Mouse (Mus musculus): ENCODE measurements around the gene Prtg. TPM values are rescaled to one million over a fixed set of nuclear protein-coding genes. Genes with fewer than 3 reads are reported as not detected.

Prtg gene
- polyA plus RNA-seq, 1 experiment from 2014 or later, result 0.09 TPM

- Histone ChIP-seq H3K36me3 (replicated peaks; ENCODE audit: insufficient read depth, low read length) (no peaks in the 10 kb centered on the region), H3K4me1 (ENCODE audit: insufficient read depth) (peaks cover 6% of the 10 kb centered on the region; the same call in 1 of the 2 replicates), H3K4me2 (ENCODE audit: low read depth, low read length) (peak overlapping the region; percentile 49), H3K9me3 (ENCODE audit: low read length) (no peaks in the 10 kb centered on the region), H3K27ac (ENCODE audit: low read depth) (no peak overlapping the region), H3K9ac (replicated peaks) (no peak overlapping the region), H3K4me3 (ENCODE audit: low read depth, low read length) (no peak overlapping the region), H3K27me3 (ENCODE audit: insufficient read depth, low read length) (no peaks in the 10 kb centered on the region)
- no peak for ATAC-seq
- no peak for DNase-seq
- 55% methylated on average over 8 of the region's 8 CpGs for WGBS (ENCODE audit: insufficient replicate concordance)
- TF ChIP-seq CTCF (IDR thresholded peaks at IDR 0.05; ENCODE audit: low read depth) (no peak), EP300 (IDR thresholded peaks at IDR 0.05; ENCODE audit: low read depth) (no peak)
These were observed 65.8 kb downstream of the Prtg start for GRCm38 (mm10) chr9:72872298-72873130.

GRCm38 (mm10) chr9:72875878-72876277, 69.2 kb downstream of the Prtg start:
- Histone ChIP-seq H3K9ac (replicated peaks) (no peak overlapping the region), H3K27ac (ENCODE audit: low read depth) (no peak overlapping the region), H3K27me3 (ENCODE audit: insufficient read depth, low read length) (no peaks in the 10 kb centered on the region), H3K4me1 (ENCODE audit: insufficient read depth) (peaks cover 12% of the 10 kb centered on the region), H3K36me3 (replicated peaks; ENCODE audit: insufficient read depth, low read length) (no peaks in the 10 kb centered on the region), H3K4me3 (ENCODE audit: low read depth, low read length) (no peak overlapping the region), H3K9me3 (ENCODE audit: low read length) (no peaks in the 10 kb centered on the region), H3K4me2 (ENCODE audit: low read depth, low read length) (no peak overlapping the region)
- WGBS (ENCODE audit: insufficient replicate concordance), result 64% methylated on average over 2 of the region's 2 CpGs
- ATAC-seq (no peak), DNase-seq (no peak)
- TF ChIP-seq CTCF (IDR thresholded peaks at IDR 0.05; ENCODE audit: low read depth), result peak; percentile 27
- TF ChIP-seq EP300 (IDR thresholded peaks at IDR 0.05; ENCODE audit: low read depth), result no peak

- no peak for ATAC-seq
- Histone ChIP-seq H3K36me3 (replicated peaks; ENCODE audit: insufficient read depth, low read length) (no peaks in the 10 kb centered on the region), H3K9ac (replicated peaks) (no peak overlapping the region), H3K4me2 (ENCODE audit: low read depth, low read length) (no peak overlapping the region), H3K4me3 (ENCODE audit: low read depth, low read length) (no peak overlapping the region), H3K4me1 (ENCODE audit: insufficient read depth) (peaks cover 10% of the 10 kb centered on the region), H3K27ac (ENCODE audit: low read depth) (no peak overlapping the region), H3K27me3 (ENCODE audit: insufficient read depth, low read length) (no peaks in the 10 kb centered on the region), H3K9me3 (ENCODE audit: low read length) (no peaks in the 10 kb centered on the region)
- 31% methylated on average over 11 of the region's 11 CpGs for WGBS (ENCODE audit: insufficient replicate concordance)
- DNase-seq, result no peak
- TF ChIP-seq CTCF (IDR thresholded peaks at IDR 0.05; ENCODE audit: low read depth) (no peak), EP300 (IDR thresholded peaks at IDR 0.05; ENCODE audit: low read depth) (no peak)
These were observed 71.2 kb downstream of the Prtg start for GRCm38 (mm10) chr9:72877905-72878304.

GRCm38 (mm10) chr9:72878656-72879055, 72.0 kb downstream of the Prtg start:
- Histone ChIP-seq H3K9ac (replicated peaks) (no peak overlapping the region), H3K4me1 (ENCODE audit: insufficient read depth) (peaks cover 10% of the 10 kb centered on the region), H3K27ac (ENCODE audit: low read depth) (no peak overlapping the region), H3K4me3 (ENCODE audit: low read depth, low read length) (no peak overlapping the region), H3K9me3 (ENCODE audit: low read length) (no peaks in the 10 kb centered on the region), H3K36me3 (replicated peaks; ENCODE audit: insufficient read depth, low read length) (no peaks in the 10 kb centered on the region), H3K4me2 (ENCODE audit: low read depth, low read length) (no peak overlapping the region), H3K27me3 (ENCODE audit: insufficient read depth, low read length) (no peaks in the 10 kb centered on the region)
- no peak for TF ChIP-seq EP300 (IDR thresholded peaks at IDR 0.05; ENCODE audit: low read depth)
- TF ChIP-seq CTCF (IDR thresholded peaks at IDR 0.05; ENCODE audit: low read depth), result no peak
- WGBS (ENCODE audit: insufficient replicate concordance), result 56% methylated on average over 6 of the region's 6 CpGs
- no peak for DNase-seq
- ATAC-seq, result no peak

- Histone ChIP-seq H3K4me2 (ENCODE audit: low read depth, low read length) (no peak overlapping the region), H3K27me3 (ENCODE audit: insufficient read depth, low read length) (no peaks in the 10 kb centered on the region), H3K9me3 (ENCODE audit: low read length) (no peaks in the 10 kb centered on the region), H3K36me3 (replicated peaks; ENCODE audit: insufficient read depth, low read length) (no peaks in the 10 kb centered on the region), H3K9ac (replicated peaks) (no peak overlapping the region), H3K4me3 (ENCODE audit: low read depth, low read length) (no peak overlapping the region), H3K27ac (ENCODE audit: low read depth) (no peak overlapping the region), H3K4me1 (ENCODE audit: insufficient read depth) (peaks cover 10% of the 10 kb centered on the region)
- ATAC-seq (no peak), DNase-seq (no peak)
- 76% methylated on average over 3 of the region's 3 CpGs for WGBS (ENCODE audit: insufficient replicate concordance)
- TF ChIP-seq EP300 (IDR thresholded peaks at IDR 0.05; ENCODE audit: low read depth) (no peak), CTCF (IDR thresholded peaks at IDR 0.05; ENCODE audit: low read depth) (no peak)
These were observed 72.9 kb downstream of the Prtg start for GRCm38 (mm10) chr9:72879601-72880000.

- H3K36me3 ChIP-seq (replicated peaks; ENCODE audit: insufficient read depth, low read length), result no peaks in the 10 kb centered on the region
- H3K4me3 ChIP-seq (ENCODE audit: low read depth, low read length), result no peak overlapping the region
- H3K27me3 ChIP-seq (ENCODE audit: insufficient read depth, low read length), result no peaks in the 10 kb centered on the region
- H3K27ac ChIP-seq (ENCODE audit: low read depth), result peak overlapping the region; percentile 44
- TF ChIP-seq CTCF (IDR thresholded peaks at IDR 0.05; ENCODE audit: low read depth) (no peak), EP300 (IDR thresholded peaks at IDR 0.05; ENCODE audit: low read depth) (no peak)
- DNase-seq (peak; percentile 42), ATAC-seq (peak; percentile 33; the same call in 1 of the 2 replicates)
- H3K9me3 ChIP-seq (ENCODE audit: low read length), result no peaks in the 10 kb centered on the region
- no peak overlapping the region for H3K9ac ChIP-seq (replicated peaks)
- H3K4me2 ChIP-seq (ENCODE audit: low read depth, low read length), result no peak overlapping the region
- peaks cover 10% of the 10 kb centered on the region for H3K4me1 ChIP-seq (ENCODE audit: insufficient read depth)
- WGBS (ENCODE audit: insufficient replicate concordance), result 58% methylated on average over 16 of the region's 16 CpGs
These were observed 73.7 kb downstream of the Prtg start for GRCm38 (mm10) chr9:72880225-72880960.
